Mouse (Mus musculus): ENCODE data around the gene Scn11a.

Gene Scn11a

GRCm38 (mm10) chr9:119795254-119795912 lies 29.9 kb downstream of the Scn11a start:
- no peak for DNase-seq (ENCODE audit: low spot score)

DNA sequence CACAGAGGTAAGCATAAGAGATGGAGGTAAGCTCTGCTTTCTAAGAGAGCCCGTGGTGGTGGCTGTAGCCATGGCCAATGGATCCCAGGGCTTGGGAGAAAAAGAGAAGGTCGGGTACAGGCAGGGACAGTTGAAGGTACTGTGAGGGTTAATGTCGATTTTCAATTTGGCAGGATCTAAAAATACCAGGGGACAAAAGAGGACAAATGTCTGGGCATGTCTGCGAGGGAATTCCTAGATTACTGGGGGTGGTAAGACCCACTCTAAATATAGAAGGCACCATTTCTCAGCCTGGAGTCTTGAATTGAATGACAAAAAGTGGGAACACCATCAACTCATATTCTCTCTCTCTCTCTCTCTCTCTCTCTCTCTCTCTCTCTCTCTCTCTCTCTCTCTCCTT lies 30.8 kb downstream of the Scn11a start:
- no peak for DNase-seq (ENCODE audit: low spot score)

- no peak for DNase-seq (ENCODE audit: low spot score)
Observed at GRCm38 (mm10) chr9:119792505-119792904, 32.8 kb downstream of the Scn11a start.

DNA sequence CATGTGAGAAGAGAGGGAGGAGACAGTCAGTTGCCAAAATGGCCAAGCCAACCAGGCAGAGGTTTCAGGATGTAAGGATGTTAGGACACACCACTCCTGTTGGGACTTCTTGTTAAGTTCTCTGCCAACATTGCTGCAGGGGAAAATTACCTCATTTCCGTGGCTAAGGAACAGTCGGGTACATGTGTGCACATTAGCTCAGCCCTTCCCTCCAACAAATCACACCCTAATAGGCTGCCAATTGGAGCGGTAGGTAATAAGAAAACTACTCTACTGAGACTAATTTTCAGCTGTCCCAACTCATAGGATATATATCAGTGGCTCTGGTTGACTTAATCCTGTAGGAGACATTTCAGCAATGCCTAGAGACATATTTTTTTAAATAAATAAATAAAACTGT lies 44.4 kb downstream of the Scn11a start:
- no peak for DNase-seq (ENCODE audit: low spot score)

DNA sequence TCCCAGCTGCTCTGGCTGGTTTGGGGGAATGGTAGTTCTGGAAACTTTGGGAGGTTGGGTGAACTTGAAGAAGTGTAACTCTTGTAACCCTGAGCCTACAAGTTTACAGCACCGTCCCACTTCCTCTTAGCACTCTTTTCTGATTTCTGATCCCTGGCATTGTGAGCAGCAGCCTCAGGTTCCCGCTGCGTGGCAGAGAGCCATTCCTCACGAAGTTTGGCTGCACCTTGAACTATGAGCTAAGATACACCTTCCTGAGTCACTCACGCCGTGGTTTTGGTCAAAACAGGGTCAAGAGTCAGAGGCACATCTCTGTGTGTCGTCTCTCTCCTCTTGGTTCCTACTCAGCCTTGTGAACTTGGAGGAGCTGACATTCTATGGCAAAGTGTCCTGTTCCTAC lies 48.6 kb downstream of the Scn11a start:
- DNase-seq (ENCODE audit: low spot score), result no peak

- no peak for DNase-seq (ENCODE audit: low spot score)
Observed at GRCm38 (mm10) chr9:119768585-119768984, 56.7 kb downstream of the Scn11a start.

- DNase-seq (ENCODE audit: low spot score), result no peak
Observed at GRCm38 (mm10) chr9:119760226-119760625, 65.0 kb downstream of the Scn11a start.

GRCm38 (mm10) chr9:119759457-119759856 lies 65.8 kb downstream of the Scn11a start:
- DNase-seq (ENCODE audit: low spot score), result no peak

GRCm38 (mm10) chr9:119751507-119751906 lies 73.7 kb downstream of the Scn11a start:
- no peak for DNase-seq (ENCODE audit: low spot score)

DNA sequence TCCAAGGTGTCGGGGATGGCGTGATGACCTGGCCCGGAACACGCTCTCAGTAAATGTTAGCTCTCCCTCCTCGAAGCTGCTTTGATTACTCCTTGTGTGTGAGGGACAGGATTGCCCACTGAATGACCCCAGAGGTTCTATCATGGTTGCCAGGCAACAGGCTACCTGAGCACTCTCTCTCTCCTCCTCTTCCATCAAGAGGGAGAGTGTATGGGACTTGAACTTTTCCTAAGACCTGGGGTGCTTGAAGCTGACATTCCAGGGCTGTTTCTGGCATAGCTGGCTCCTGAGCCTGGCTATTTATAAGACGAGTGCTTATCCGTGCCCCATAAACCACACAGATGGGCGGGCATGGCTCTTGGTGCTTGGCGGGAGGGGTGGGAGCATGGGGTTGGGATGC lies 76.1 kb downstream of the Scn11a start:
- no peak for DNase-seq (ENCODE audit: low spot score)

DNA sequence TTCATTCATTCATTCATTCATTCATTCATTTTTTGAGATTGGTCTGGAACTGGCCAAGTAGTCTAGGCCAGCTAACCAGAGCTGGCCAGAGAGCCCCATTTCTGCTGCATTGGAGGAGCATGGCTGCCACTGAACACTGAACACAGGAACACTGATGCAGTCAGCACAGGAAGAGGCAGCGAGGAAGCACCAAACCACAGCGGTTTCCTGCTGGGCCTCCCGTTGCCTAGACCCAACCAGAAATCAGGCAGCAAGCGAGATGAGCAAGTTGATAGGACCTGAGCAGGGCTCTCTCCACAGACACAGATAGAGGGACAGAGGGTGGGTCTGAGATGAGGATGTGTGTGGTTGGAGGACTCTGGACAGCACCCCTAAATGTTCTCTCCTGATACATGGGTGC lies 81.4 kb downstream of the Scn11a start:
- DNase-seq (ENCODE audit: low spot score), result no peak

GRCm38 (mm10) chr9:119743312-119743711 lies 81.9 kb downstream of the Scn11a start:
- DNase-seq (ENCODE audit: low spot score), result no peak

- DNase-seq (ENCODE audit: low spot score), result no peak
Observed at GRCm38 (mm10) chr9:119741101-119741786, 84.0 kb downstream of the Scn11a start.

DNA sequence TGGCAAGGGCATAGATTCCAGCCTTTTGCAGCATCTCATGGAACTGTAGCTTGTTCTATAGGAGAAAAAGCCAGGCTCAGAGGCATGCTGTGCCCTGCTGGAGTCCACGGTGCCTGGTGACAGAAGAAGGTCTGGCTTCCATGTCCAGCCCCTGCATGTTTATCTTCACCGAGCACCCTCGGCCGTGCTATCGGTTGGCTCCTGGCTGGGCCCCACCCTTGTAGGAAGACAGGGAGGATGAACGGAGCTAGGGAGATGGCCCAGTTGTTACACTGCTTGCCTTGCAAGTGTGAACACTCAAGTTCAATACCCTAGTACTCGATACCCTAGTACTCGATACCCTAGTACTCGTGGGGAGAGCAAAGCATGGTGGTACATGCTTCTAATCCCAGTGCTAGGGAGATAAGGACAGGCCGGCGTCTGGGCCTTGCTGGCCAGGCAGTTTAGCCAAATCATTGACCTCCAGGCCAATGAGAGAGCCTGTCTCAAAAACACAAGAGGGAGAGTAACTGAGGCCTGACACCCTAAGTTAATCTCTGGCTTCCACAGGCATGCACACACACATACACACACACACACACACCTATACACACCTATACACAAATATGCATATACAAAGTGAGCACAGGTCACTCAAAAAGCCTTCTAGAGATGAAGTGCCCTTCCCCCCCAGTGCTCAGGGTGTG lies 96.7 kb downstream of the Scn11a start:
- DNase-seq (ENCODE audit: low spot score), result no peak

DNA sequence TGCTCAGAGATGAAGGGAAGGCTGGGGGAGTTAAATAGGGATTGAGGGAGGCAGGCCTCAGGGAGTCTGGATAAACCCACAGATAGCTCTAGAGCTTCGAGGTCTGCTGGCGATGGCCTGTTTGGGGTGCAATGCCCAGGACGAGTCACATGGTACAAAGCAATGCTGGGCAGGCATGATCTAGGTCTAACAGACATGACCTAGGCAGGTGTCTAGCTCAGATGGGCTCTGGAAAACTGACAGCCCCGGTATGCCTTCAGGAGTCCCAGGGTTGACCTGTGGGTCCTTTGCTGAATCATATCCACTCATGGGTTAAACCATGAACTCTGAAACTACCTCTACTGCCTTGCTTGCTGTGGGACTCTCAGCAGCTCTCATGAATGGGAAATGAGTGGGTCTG lies 98.3 kb downstream of the Scn11a start:
- DNase-seq (ENCODE audit: low spot score), result no peak

- DNase-seq (ENCODE audit: low spot score), result no peak
Observed at GRCm38 (mm10) chr9:119725293-119725862, 99.9 kb downstream of the Scn11a start.

DNA sequence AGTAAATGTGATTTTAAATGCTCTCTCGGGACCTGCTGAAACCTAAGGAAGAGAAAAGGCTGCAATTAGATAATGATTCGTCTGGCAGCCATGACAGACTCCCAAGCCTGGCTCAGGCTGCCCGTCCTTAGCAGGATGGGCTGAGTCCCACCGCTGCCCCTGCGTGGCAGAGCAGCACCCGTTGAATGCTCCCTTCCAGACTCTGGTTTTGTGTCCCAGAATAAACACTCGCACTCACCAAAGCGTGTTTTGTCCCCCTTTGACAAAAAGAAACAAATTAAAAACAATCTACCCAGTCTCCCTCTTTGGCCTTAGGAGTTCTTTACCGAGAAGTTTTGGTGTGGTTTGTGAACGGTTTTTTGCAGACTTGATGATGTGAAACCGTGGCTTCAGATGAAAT lies 106.0 kb downstream of the Scn11a start, which contains the start of gene Scn10a:
Scn10a (minus strand) TSS at position 101 of the 400 bp plus-strand sequence.
- DNase-seq (ENCODE audit: low spot score), result no peak

DNA sequence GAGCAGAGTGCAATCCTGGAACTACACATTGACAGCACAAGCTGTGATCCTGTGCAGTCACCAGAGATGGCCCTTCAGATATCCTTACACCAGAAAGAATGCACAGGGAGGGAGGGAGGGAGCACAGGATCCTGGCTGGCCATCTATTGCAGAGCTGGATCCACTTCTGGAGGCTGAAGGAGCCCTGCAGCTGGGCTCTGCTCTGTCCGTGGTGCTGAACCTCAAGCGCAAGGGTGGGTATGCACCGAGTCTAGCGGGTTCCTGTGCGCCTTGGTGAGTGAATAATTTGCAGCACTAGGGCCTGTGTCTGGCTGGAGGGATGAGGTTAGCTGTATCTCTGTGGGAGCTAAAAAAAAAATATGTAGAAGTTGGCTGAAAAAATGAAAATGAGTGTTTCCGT lies 118.6 kb downstream of the Scn11a start:
- peak; percentile 70 for DNase-seq (ENCODE audit: low spot score)
